Mouse (Mus musculus) erythroid progenitor cell, adult 5-6 weeks (primary cell): Measurements from ENCODE around the gene Ccp110. TPM values are rescaled to one million over a fixed set of nuclear protein-coding genes. Genes with fewer than 3 reads are reported as not detected.
A peak's percentile ranks its signal among the peaks of the same experiment; 100 is the strongest.

Experiments used
- ATAC-seq: replicated peaks from 2 replicates; pipeline ENCODE4 v1.8.0; 2016; ENCODE audit warnings: moderate number of reproducible peaks, mild to moderate bottlenecking, moderate TSS enrichment, inconsistent platforms; ENCODE audit not compliant: poor library complexity, low FRiP score, severe bottlenecking
- total RNA-seq, 2 experiments: library from RNA; stranded (forward) in 1 of 2; stranded (reverse) in 1 of 2; fragments of 150-400 nt in 1 of 2; fragments of 186-747, 209-891 nt in 1 of 2; gene quantifications; 2 replicates each; pipeline versions ENCODE4 v1.2.3 to v1.2.4; 2015 to 2017; ENCODE audit warnings: low replicate concordance in 2 of 2

Ccp110 gene
- total RNA-seq, 2 experiments from 2014 or later = 103 to 114 TPM

- ATAC-seq = no peak
Observed at GRCm38 (mm10) chr7:118765604-118766003, 53.3 kb downstream of the Ccp110 start.

GRCm38 (mm10) chr7:118766119-118766833 is 53.9 kb downstream of the Ccp110 start:
- ATAC-seq = peak; percentile 65

GRCm38 (mm10) chr7:118766834-118767224 is 54.5 kb downstream of the Ccp110 start:
- ATAC-seq = no peak

GRCm38 (mm10) chr7:118769208-118769607 is 56.9 kb downstream of the Ccp110 start:
- no peak for ATAC-seq

GRCm38 (mm10) chr7:118769655-118770054 is 57.3 kb downstream of the Ccp110 start:
- ATAC-seq = no peak

GRCm38 (mm10) chr7:118773027-118773426 is 60.7 kb downstream of the Ccp110 start:
- ATAC-seq = no peak

GRCm38 (mm10) chr7:118775991-118776390 is 63.6 kb downstream of the Ccp110 start:
- no peak for ATAC-seq

- ATAC-seq = no peak
Observed at GRCm38 (mm10) chr7:118776491-118776890, 64.1 kb downstream of the Ccp110 start.

- no peak for ATAC-seq
Observed at GRCm38 (mm10) chr7:118777598-118778394, 65.4 kb downstream of the Ccp110 start.

- no peak for ATAC-seq
Observed at GRCm38 (mm10) chr7:118778561-118778960, 66.2 kb downstream of the Ccp110 start.

GRCm38 (mm10) chr7:118783305-118784001 is 71.1 kb downstream of the Ccp110 start:
- no peak for ATAC-seq

GRCm38 (mm10) chr7:118786091-118786490 is 73.7 kb downstream of the Ccp110 start:
- ATAC-seq = no peak

Other genes starting within 250 kb of the Ccp110 start
- gene Itpripl2, start 220.6 kb upstream of the Ccp110 start, total RNA-seq (2015; ENCODE audit: low replicate concordance) = 1.7 and 4.0 TPM in 2 replicates
- gene Itpripl2, start 220.6 kb upstream of the Ccp110 start, total RNA-seq (2017; ENCODE audit: low replicate concordance) = 2.7 and 4.6 TPM in 2 replicates
- gene Coq7, start 179.2 kb upstream of the Ccp110 start, total RNA-seq (2015; ENCODE audit: low replicate concordance) = 8.8 and 16.6 TPM in 2 replicates
- 3.3 and 13.6 TPM in 2 replicates for gene Coq7, start 179.2 kb upstream of the Ccp110 start, total RNA-seq (2017; ENCODE audit: low replicate concordance)
- gene Tmc7, start 127.8 kb upstream of the Ccp110 start, total RNA-seq (2015; ENCODE audit: low replicate concordance) = 0.42 and 0.72 TPM in 2 replicates
- gene Tmc7, start 127.8 kb upstream of the Ccp110 start, total RNA-seq (2017; ENCODE audit: low replicate concordance) = 0.39 TPM in 1 of 2 replicates, not detected in the other
- gene Tmc5, start 115.3 kb upstream of the Ccp110 start, total RNA-seq (2015; ENCODE audit: low replicate concordance) = not detected in 2 replicates
- not detected in 2 replicates for gene Tmc5, start 115.3 kb upstream of the Ccp110 start, total RNA-seq (2017; ENCODE audit: low replicate concordance)
- 39.4 and 50.5 TPM in 2 replicates for gene Gde1, start 6.8 kb upstream of the Ccp110 start, total RNA-seq (2015; ENCODE audit: low replicate concordance)
- 39.7 and 47.5 TPM in 2 replicates for gene Gde1, start 6.8 kb upstream of the Ccp110 start, total RNA-seq (2017; ENCODE audit: low replicate concordance)
- 21.3 and 61.6 TPM in 2 replicates for gene Vps35l, start 27.7 kb downstream of the Ccp110 start, total RNA-seq (2015; ENCODE audit: low replicate concordance)
- gene Vps35l, start 27.7 kb downstream of the Ccp110 start, total RNA-seq (2017; ENCODE audit: low replicate concordance) = 42.4 and 42.9 TPM in 2 replicates
- gene Iqck, start 143.2 kb downstream of the Ccp110 start, total RNA-seq (2015; ENCODE audit: low replicate concordance) = not detected in 2 replicates
- not detected in 2 replicates for gene Iqck, start 143.2 kb downstream of the Ccp110 start, total RNA-seq (2017; ENCODE audit: low replicate concordance)
- 7.2 and 8.4 TPM in 2 replicates for gene Knop1, start 143.7 kb downstream of the Ccp110 start, total RNA-seq (2015; ENCODE audit: low replicate concordance)
- 4.2 and 6.5 TPM in 2 replicates for gene Knop1, start 143.7 kb downstream of the Ccp110 start, total RNA-seq (2017; ENCODE audit: low replicate concordance)